Mouse (Mus musculus): ENCODE measurements around the gene Alg6. TPM values are rescaled to one million over a fixed set of nuclear protein-coding genes. Genes with fewer than 3 reads are reported as not detected.
A peak's percentile ranks its signal among the peaks of the same experiment; 100 is the strongest.

Alg6 gene
- polyA plus RNA-seq (2016; fragmentation: Nextera tagmentation; extraction: Ambion mirVana) = 19.5 and 20.7 TPM in 2 replicates

DNA sequence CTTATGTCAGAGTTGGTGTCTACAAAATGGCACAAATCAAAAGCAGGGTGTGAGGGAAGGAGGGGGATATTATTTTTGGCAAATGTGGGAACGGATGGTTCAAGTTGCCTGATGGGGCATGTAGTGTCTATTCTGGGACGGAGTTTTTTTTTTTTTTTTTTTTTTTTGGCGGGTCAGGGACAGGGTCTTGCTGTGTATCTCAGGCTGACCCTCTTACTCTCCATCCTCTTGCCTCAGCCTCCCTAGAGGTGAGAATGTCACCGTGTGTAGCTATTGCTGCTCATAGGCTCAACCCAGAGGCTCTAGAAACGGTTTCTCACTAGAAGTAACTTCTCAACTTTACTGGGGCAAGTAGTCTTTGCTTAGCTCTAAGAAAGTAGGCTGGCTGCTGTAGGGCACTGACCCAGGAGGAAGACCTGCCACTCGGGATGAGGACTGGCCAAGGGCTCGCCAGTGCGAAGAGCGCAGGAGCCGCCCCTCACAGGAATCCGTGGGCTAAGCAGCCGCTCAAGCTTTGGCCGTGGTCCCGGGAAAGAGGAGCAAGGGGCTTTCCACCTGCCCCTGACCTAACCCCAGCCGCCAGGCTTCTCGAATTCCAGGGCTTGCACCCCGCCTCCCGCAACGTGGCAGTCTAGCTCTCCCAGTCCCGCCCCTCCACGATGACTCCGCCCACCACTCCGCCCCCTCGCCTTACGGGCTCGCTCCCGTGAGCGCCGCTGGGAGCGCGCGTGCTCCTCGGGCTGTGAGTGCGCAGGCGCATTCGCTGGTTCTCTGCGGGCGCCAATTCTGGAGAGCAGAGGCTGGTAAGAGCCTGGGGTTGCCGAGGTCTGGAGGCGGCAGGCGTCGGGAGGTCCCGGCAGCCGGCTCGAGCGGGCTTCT is at the start of gene Alg6:
Alg6 (plus strand) TSS at position 761 of the 879 bp plus-strand sequence.
- Histone ChIP-seq H3K27ac (peak within 1 kb of the TSS; percentile 78), H3K4me2 (peak within 1 kb of the TSS; percentile 87), H3K9me3 (replicated peaks) (no peaks in the 10 kb centered on the region), H3K4me1 (peaks cover 27% of the 10 kb centered on the region), H3K9ac (peak within 1 kb of the TSS; percentile 93), H3K36me3 (peaks cover 16% of the 10 kb centered on the region), H3K4me3 (peak within 1 kb of the TSS; percentile 81), H3K27me3 (replicated peaks) (no peaks in the 10 kb centered on the region)
- WGBS (ENCODE audit: insufficient replicate concordance) = 3% methylated on average over 45 of the region's 46 CpGs
- peak; percentile 93 for ATAC-seq

DNA sequence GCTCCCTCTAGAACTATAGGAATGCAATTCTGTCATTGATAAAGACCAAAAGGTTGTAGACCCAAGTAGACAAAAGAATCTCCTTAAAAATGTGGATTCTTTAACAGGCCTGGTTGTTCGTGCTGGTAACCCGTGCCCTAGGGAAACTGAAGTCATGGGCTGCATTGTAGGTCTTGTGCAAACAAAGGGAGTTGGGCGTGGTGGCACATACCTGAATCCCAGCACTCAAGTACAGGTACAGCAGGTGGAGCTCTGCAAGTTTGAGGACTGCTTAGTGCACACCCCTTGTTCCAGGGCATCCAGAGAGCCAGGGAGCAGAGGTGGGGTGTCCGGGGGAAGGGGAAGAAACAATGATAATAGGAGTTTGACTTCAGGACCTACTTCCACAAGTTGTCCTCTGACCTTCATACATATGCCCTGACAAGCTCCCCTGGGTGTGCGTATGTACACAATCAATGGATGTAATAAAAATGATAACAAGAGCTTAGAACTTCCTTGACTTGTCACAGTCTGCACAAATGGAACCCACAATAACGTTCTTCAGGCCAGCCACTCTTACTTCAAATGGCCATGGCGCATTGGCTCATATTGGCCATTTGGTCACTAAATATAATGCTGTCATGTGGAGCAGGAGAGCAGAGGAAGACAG is 45.1 kb upstream of the Alg6 start:
- no peak overlapping the region for H3K4me3 ChIP-seq
- 70% methylated on average over 7 of the region's 7 CpGs for WGBS (ENCODE audit: insufficient replicate concordance)
- H3K4me1 ChIP-seq = no peaks in the 10 kb centered on the region
- no peak overlapping the region for H3K4me2 ChIP-seq
- no peaks in the 10 kb centered on the region for H3K36me3 ChIP-seq
- H3K27me3 ChIP-seq (replicated peaks) = peaks cover 18% of the 10 kb centered on the region
- H3K27ac ChIP-seq = no peak overlapping the region
- H3K9ac ChIP-seq = no peak overlapping the region
- H3K9me3 ChIP-seq (replicated peaks) = no peaks in the 10 kb centered on the region
- ATAC-seq = no peak

DNA sequence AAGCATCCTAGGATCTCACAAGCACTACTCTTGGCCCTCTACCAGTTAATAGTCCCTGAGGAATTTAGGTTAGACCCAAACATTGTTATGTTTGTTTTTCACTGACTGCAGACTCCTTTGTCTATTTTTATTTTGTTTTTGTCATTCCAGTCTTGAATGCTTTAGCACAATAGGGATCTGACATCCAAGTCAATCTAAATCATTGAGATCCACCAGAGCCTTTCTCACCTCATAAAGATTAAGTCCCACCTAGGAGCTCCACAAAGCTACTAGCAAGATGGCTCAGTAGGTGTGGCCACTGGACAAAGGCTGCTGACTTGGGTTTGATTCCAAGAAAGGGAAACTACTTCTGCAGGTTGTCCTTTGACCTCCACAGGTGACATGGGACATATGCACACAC is 40.3 kb upstream of the Alg6 start:
- Histone ChIP-seq H3K27me3 (replicated peaks) (no peaks in the 10 kb centered on the region), H3K36me3 (no peaks in the 10 kb centered on the region), H3K9me3 (replicated peaks) (no peaks in the 10 kb centered on the region), H3K4me2 (no peak overlapping the region), H3K4me1 (no peaks in the 10 kb centered on the region), H3K4me3 (no peak overlapping the region), H3K27ac (no peak overlapping the region), H3K9ac (no peak overlapping the region)
- no peak for ATAC-seq

DNA sequence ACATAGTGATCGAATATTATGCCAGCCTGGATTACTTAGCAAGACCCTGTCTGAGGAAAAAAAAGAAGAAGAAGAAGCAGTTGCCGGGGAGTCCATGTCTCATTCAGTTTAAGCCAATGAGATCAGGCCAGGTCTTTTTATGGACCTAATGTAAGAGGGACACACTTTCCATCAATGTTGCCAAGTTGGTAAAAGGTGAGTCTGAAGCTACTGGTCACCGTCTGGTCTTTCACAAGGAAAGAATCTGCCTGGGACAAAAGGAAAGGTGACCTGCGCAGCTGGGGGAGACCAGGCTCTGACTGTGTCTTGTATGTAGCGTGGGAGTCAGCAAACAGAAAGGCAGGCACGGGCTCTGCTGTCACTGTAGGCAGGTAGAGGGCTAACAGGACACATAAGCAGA is 31.5 kb upstream of the Alg6 start:
- no peaks in the 10 kb centered on the region for H3K36me3 ChIP-seq
- WGBS (ENCODE audit: insufficient replicate concordance) = 62% methylated on average over 6 of the region's 6 CpGs
- H3K4me2 ChIP-seq = no peak overlapping the region
- ATAC-seq = no peak
- no peak overlapping the region for H3K27ac ChIP-seq
- H3K27me3 ChIP-seq (replicated peaks) = no peaks in the 10 kb centered on the region
- H3K9ac ChIP-seq = no peak overlapping the region
- no peaks in the 10 kb centered on the region for H3K4me1 ChIP-seq
- no peak overlapping the region for H3K4me3 ChIP-seq
- H3K9me3 ChIP-seq (replicated peaks) = no peaks in the 10 kb centered on the region

DNA sequence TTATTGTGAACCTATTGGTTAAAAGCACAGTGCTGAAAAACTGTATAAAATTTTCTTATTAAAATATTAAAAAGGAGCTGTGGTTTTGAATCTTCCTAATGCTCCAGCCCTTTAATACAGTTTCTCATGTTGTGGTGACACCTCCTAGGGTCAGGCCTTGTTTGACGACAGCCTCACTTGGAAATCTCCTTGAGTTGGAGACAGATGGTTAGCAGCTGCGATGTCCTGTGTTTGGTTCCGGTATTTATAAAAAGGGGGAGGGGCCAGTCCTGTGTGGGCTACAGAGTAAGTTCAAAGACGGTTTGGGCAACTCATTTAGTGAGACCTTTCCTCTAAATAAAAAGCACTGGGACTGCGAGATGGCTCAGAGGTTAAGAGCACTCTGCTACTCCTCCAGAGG is 29.2 kb upstream of the Alg6 start:
- 50% methylated on average over 5 of the region's 5 CpGs for WGBS (ENCODE audit: insufficient replicate concordance)
- Histone ChIP-seq H3K27me3 (replicated peaks) (no peaks in the 10 kb centered on the region), H3K4me2 (no peak overlapping the region), H3K9me3 (replicated peaks) (no peaks in the 10 kb centered on the region), H3K27ac (no peak overlapping the region), H3K4me1 (no peaks in the 10 kb centered on the region), H3K36me3 (no peaks in the 10 kb centered on the region), H3K4me3 (no peak overlapping the region), H3K9ac (no peak overlapping the region)
- ATAC-seq = no peak

DNA sequence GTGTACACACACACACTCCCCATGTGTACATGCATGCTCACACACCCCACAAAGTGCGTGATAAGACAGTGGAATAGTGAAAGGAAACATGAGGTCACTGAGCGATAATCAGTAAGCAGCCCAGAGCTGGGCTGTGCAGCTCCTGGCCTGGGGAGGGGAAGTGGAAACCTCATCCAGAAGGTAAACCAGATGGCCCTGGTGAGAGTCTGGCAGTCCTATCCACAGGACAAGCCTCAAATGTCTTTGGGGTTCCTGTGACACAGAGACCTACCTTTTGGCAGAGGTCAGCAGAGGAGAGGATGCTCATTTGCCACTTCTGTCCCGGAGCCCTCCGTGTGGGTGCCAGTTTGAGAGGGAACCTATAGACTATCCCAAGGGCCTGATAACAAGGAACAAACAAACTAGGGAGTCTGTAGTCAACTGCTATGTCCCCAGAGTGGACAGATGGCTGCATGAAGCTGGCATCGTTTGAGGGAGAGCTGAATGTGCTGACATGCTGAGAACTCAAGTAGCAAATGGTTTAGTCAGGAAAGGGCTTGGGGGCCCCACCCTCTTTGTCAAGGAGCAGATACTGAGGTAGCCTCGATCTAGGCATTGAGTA is 2.8 kb upstream of the Alg6 start:
- no peaks in the 10 kb centered on the region for H3K9me3 ChIP-seq (replicated peaks)
- no peak overlapping the region for H3K27ac ChIP-seq
- no peak overlapping the region for H3K4me3 ChIP-seq
- H3K36me3 ChIP-seq = no peaks in the 10 kb centered on the region
- H3K27me3 ChIP-seq (replicated peaks) = no peaks in the 10 kb centered on the region
- WGBS (ENCODE audit: insufficient replicate concordance) = 64% methylated on average over 6 of the region's 6 CpGs
- H3K9ac ChIP-seq = no peak overlapping the region
- no peak overlapping the region for H3K4me2 ChIP-seq
- ATAC-seq = no peak
- H3K4me1 ChIP-seq = peaks cover 23% of the 10 kb centered on the region

DNA sequence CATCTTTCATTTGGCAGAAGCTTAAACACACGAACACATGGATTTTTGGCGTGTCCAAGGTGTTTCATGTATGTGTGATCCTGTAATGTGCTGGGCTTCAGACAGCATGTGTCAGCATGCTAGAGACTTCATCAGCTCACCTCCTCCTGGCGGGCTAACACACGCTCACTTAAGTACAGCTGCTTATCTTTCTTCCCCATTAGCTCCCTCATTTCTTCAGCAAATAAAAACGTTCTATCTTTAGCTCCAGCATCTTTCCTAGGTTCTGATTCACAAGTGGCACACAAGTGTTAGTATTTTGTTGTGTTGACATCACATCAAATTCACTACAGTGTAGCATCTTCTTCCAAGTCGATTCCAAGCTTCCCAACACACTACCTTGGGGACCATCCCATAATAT is 1.5 kb upstream of the Alg6 start:
- H3K4me1 ChIP-seq = peaks cover 27% of the 10 kb centered on the region
- no peak overlapping the region for H3K27ac ChIP-seq
- no peaks in the 10 kb centered on the region for H3K9me3 ChIP-seq (replicated peaks)
- H3K9ac ChIP-seq = no peak overlapping the region
- H3K4me2 ChIP-seq = no peak overlapping the region
- 56% methylated on average over 6 of the region's 6 CpGs for WGBS (ENCODE audit: insufficient replicate concordance)
- no peak overlapping the region for H3K4me3 ChIP-seq
- H3K27me3 ChIP-seq (replicated peaks) = no peaks in the 10 kb centered on the region
- H3K36me3 ChIP-seq = peaks cover 5% of the 10 kb centered on the region
- ATAC-seq = no peak

DNA sequence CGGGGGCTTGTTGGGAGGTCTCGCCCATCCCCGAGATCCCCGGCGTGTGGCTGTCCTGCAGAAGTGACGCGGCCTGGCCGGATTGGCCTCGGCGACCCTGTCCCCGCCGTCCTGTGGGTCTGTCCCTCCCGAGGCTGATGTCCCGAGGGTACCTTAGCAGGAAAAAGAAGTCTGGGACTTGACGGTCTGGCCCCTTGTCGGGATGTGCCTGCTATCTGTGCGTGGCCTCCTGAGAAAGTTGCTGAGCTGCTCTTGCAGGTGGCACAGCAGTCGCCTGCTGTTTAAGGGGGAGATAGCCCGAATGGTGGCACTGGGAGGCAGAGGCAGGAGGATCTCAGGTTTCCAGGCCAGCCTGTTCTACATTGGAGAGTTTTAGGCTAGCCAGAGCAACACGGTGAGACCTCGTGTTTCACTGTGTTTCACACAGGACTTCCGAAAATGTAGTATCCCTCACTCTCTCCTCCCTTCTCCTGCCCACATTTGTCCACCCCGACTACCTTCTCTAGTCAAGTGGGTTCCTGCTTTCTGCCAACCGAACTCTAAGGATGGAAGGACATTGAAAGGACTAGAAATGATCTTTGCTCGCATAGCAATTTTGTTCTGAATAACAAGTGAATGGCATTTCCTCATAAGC is 436 bp downstream of the Alg6 start:
- WGBS (ENCODE audit: insufficient replicate concordance) = 12% methylated on average over 25 of the region's 25 CpGs
- Histone ChIP-seq H3K9me3 (replicated peaks) (no peaks in the 10 kb centered on the region), H3K27ac (peak overlapping the region; percentile 78), H3K27me3 (replicated peaks) (no peaks in the 10 kb centered on the region), H3K4me2 (peak overlapping the region; percentile 87), H3K36me3 (peaks cover 22% of the 10 kb centered on the region), H3K4me3 (peak overlapping the region; percentile 81), H3K9ac (peak overlapping the region; percentile 93), H3K4me1 (peaks cover 27% of the 10 kb centered on the region)
- peak; percentile 70 for ATAC-seq

DNA sequence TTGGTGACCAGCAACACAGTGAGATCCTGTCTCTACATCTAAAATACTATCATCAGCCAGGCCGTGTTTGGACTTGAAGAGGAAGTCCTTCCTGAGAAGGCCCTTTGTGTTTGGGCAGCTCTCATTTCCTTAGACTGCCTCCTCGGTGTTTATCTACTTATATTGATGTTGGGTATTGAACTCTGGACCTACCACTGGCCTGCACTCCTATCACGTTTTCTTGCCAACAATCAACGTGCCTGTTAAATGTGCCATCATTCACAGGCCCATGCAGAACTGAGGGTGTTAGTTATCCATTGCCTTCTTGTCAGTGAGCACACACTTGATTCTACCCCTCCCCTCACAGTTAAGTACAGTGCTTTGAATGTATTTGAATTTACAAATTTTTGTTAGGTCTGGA is 2.4 kb downstream of the Alg6 start:
- Histone ChIP-seq H3K4me1 (peaks cover 27% of the 10 kb centered on the region), H3K36me3 (peaks cover 35% of the 10 kb centered on the region), H3K27me3 (replicated peaks) (no peaks in the 10 kb centered on the region), H3K9me3 (replicated peaks) (no peaks in the 10 kb centered on the region), H3K4me2 (no peak overlapping the region), H3K4me3 (no peak overlapping the region), H3K27ac (no peak overlapping the region), H3K9ac (no peak overlapping the region)
- WGBS (ENCODE audit: insufficient replicate concordance) = 34% methylated on average over 4 of the region's 4 CpGs
- no peak for ATAC-seq

DNA sequence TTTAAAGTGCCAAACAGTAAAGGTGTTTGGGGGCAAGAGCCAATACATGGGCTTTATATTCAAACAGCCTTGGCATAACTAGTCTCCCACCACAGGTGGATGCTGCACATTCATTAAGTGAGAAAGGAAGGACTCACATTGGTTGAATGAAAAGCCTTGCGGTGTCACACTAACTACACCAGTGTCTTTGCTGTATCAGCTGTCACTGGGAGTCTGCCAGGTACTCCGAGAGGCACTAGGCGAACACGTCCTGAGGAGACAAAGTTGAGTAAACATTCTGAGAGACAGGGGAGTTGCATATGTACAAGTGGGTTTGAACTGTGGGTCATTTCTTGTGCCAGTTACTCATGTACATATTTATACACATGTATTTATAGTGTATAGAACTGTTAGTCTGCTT is 8.9 kb downstream of the Alg6 start:
- 83% methylated on average over 4 of the region's 4 CpGs for WGBS (ENCODE audit: insufficient replicate concordance)
- Histone ChIP-seq H3K9ac (no peak overlapping the region), H3K27me3 (replicated peaks) (no peaks in the 10 kb centered on the region), H3K4me3 (no peak overlapping the region), H3K27ac (no peak overlapping the region), H3K4me2 (no peak overlapping the region), H3K4me1 (no peaks in the 10 kb centered on the region), H3K9me3 (replicated peaks) (peaks cover under 1% of the 10 kb centered on the region; the same call in 1 of the 2 replicates), H3K36me3 (peaks cover 71% of the 10 kb centered on the region)
- ATAC-seq = no peak

DNA sequence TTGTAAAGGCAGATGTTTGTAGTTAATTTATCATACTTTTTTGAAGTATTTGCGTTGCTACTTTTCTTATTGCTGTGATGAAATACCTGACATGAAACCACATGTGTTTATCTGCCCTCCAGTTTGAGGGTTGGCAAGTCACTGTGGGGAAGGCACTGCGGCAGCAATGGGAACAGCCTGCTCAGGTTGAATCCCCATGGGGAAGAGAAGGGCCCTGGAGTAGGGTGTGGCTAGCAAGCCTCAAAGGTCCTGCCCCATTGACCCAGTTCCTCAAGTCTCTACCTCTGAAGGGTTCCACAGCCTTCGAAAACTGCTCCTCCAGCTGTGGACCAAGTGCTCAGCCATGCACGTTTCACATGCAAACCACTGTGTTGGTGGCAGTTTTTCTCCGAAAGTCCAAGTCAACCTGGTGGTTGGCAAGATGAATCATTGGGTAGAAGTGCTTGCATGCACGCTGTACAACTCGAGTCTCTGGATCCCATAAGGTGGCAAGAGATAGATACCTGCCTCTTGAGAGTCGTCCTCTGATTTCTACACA is 10.5 kb downstream of the Alg6 start:
- Histone ChIP-seq H3K36me3 (peaks cover 75% of the 10 kb centered on the region), H3K4me1 (no peaks in the 10 kb centered on the region), H3K27ac (no peak overlapping the region), H3K27me3 (replicated peaks) (no peaks in the 10 kb centered on the region), H3K4me3 (no peak overlapping the region), H3K9me3 (replicated peaks) (peaks cover 15% of the 10 kb centered on the region), H3K4me2 (no peak overlapping the region), H3K9ac (no peak overlapping the region)
- no peak for ATAC-seq
- WGBS (ENCODE audit: insufficient replicate concordance) = 79% methylated on average over 8 of the region's 8 CpGs

DNA sequence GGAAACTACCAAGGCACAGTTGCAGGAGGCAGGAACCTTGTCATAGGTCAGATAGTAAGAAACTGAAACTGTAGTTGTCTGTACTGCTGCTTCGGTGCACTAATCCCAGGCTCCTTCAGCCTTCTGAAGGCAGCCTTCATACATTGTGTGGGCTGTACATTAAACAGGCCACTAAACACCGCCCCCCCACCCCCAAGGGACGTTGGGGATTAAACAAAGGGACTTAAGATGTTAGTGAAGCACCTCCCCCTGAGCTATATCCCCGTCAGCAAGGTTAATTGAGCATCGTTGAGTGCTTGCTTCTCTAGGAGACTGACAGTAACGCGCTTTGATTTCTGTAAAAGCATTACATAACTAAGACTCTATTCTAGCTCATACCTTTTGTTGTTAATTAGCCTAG is 24.4 kb downstream of the Alg6 start:
- Histone ChIP-seq H3K4me2 (no peak overlapping the region), H3K36me3 (peaks cover 24% of the 10 kb centered on the region), H3K27ac (no peak overlapping the region), H3K4me3 (no peak overlapping the region), H3K9ac (no peak overlapping the region), H3K27me3 (replicated peaks) (no peaks in the 10 kb centered on the region), H3K4me1 (no peaks in the 10 kb centered on the region), H3K9me3 (replicated peaks) (no peaks in the 10 kb centered on the region)
- ATAC-seq = no peak
- WGBS (ENCODE audit: insufficient replicate concordance) = 84% methylated on average over 7 of the region's 7 CpGs
